Mouse (Mus musculus) spleen, adult 18-20 months (tissue): ENCODE data around the gene Bpifa6.
"Not testable (repeated sequence)": the region's sequence is repeated elsewhere in the genome, so short reads cannot be mapped to it uniquely, and the experiment has no call there.

Experiments used
- DNase-seq, 2 experiments: peaks; one replicate each; pipeline ENCODE4 v3.0.0; 2022; ENCODE audit warnings: mixed read lengths in 2 of 2

Bpifa6 gene

DNA sequence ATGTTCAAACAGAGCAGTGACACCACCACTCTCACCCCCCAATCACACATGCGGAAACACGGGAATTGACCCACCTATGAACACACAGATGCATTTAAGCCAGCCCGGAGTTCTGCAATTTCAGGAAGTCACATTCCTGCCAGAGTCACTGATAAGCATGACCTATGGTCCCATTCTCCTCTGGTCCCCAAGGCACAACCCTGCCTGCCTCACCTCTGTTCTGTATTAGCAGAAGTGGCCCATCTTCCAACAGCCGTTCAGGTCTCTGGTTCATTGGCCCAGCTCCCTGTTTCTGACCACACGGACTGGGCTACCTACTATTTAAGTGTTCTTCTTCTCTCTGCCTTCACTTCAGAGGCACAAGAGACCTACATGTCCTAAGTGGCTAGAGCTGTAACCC lies at the start of gene Bpifa6:
TSS of gene Bpifa6 (plus strand) at position 364 of the 400 bp plus-strand sequence.
- DNase-seq, result no peak

- DNase-seq, result peak in 1 of 2 experiments; percentile 36
These were observed 44.8 kb upstream of the Bpifa6 start for GRCm38 (mm10) chr2:153929871-153930413.

- DNase-seq, result no peak
These were observed 43.6 kb upstream of the Bpifa6 start for GRCm38 (mm10) chr2:153931125-153931524.

GRCm38 (mm10) chr2:153933311-153933710 lies 41.4 kb upstream of the Bpifa6 start:
- no peak for DNase-seq

- no peak for DNase-seq
These were observed 39.4 kb upstream of the Bpifa6 start for GRCm38 (mm10) chr2:153935348-153935747.

DNA sequence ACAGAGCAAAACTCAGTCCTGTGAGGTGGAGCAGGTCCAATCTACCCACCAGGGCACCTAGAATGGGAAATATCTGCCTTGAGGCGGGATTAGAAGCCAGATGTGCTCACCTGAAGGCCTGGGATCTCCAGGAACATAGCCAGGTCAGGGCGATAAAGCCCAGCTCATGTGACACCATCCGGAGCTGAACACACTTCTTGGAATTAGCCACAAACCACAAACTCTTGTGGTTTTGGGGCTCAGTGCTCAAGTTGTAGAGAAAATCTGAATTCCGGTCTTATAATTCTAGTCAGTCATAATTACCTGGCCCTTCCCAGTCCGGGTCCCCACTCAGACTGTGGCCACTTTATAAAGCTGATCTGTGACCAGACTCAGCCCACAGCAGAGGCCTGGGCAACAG lies 36.9 kb upstream of the Bpifa6 start, which contains the start of gene Bpifb4:
TSS of gene Bpifb4 (plus strand) at position 370 of the 400 bp plus-strand sequence.
- no peak for DNase-seq

GRCm38 (mm10) chr2:153943537-153943936 lies 31.2 kb upstream of the Bpifa6 start:
- DNase-seq, result peak in 1 of 2 experiments; percentile 49

DNA sequence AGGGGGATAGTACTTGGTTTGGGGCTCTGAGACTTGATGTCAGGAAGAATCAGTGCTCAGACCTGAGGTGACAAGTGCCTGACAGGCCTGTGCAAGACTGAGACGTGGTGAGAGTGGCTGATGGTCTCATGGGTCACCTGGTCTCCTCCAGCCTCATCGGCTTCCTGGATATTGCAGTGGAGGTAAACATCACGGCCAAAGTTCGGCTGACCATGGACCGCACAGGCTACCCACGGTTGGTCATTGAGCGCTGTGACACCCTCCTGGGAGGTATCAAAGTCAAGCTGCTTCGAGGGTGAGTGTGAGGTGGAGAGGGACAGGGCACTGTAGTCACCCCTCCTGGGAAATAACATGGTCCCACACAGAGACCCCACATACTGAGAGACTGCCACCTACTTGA lies 30.2 kb upstream of the Bpifa6 start:
- DNase-seq, result no peak

DNA sequence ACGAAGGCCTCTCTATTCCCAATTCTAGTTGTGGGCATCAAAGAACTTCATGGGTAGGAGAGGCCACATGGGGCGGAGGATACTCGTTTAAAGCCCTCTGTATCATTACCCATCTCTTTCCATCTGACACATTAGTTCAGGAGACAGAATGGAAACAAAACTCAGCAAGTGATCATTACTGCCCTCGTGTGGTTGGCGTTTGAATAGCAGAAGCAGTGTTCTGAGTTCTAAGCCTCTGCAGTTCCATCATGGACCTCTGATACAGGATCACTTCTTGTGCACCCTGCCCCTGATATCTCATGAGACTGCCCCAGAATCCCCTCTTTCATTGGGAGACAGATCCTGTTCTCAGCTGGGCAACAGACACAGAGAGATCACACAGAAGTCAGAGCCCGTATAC lies 21.8 kb upstream of the Bpifa6 start:
- DNase-seq, result peak in 1 of 2 experiments; percentile 56

DNA sequence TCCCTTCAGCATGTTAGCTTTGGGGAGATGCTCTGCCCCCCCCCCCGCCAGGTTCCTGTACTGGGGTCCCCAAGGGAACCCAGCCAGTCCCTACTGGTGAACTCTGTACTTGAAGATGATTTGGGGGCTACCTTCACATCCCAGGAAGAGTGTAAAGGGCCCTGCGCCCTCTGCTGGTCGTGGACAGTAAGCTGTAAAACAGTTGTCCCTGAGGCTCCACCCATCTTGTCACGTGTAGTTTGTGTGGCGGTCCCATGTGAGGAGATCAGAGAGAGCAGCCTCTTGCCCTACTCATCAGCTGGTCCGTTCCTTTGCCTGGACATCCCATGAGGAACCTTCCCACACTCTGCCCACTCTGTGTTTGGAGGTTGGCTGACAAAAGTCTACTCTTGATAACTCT lies 20.9 kb upstream of the Bpifa6 start:
- peak in 1 of 2 experiments; percentile 37 for DNase-seq

DNA sequence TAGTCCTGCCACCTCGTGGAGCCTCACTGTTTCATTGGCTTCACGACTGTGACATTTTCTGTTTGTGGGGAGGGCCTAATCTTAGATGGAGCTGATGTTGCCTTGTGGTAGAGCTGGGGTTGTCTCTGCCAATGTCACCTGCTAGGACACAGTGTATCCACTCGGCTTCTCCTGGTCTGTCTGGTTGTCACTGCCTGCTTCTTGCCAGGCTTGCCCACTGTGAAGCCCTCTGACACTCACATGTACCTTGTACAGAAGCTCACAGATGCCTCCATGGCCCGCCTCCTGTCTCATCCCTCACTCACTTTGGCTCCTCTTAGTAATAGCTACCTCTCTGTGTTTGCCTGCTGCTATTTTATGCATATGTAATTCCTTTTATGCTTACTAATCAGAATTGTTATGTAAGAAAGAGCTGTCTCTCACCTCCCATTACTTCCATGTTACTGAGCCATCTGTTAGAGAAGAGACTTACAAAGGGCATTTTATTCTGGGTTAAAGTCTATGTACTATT lies 11.9 kb upstream of the Bpifa6 start:
- no peak for DNase-seq

GRCm38 (mm10) chr2:153963334-153963733 lies 11.4 kb upstream of the Bpifa6 start:
- DNase-seq, result no peak

DNA sequence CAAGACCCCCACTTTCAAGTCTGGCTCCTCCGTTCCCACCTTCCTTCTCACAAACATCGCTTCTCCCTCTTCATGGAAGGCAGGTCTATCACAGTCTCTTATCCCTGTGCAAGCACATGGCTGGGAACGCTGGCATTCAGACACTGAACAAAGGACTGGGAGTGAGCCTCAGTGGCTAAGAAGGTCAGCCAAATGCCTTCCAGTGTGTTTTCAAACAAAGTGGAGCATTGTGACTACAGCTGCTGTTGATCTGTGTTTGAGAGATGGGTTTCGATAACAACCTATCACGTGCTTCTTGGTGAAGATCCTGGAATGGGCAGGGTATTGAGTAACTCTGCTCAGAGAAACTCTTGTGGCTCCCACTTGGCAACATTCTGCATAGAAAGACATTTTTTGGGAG lies 4.5 kb upstream of the Bpifa6 start:
- no peak for DNase-seq

DNA sequence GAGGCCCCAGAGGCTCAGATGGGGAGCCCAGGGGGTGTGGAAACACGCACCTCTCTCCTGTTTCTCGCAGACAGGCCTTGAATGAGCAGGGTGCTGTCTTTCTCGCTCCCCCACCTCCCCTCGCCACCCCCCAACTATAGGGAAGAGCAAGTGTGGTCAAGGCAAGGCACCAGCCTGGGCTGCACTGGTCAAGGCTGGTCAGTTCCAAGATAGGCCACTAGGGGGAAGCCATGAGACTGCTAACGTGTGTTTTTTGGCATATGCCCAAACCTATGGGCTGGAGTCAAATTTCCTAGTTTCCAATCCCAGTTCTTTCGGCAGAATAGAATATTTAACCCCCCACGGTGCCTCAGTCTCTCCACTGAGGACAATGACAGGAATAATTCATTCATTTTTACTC lies 21.0 kb downstream of the Bpifa6 start:
- peak; percentile 17 to 67 for DNase-seq

- no peak for DNase-seq
These were observed 25.8 kb downstream of the Bpifa6 start for GRCm38 (mm10) chr2:154000501-154000900.

GRCm38 (mm10) chr2:154001056-154001455 lies 26.3 kb downstream of the Bpifa6 start:
- no peak for DNase-seq

GRCm38 (mm10) chr2:154004456-154004855 lies 29.7 kb downstream of the Bpifa6 start:
- DNase-seq, result no peak

GRCm38 (mm10) chr2:154005094-154005493 lies 30.3 kb downstream of the Bpifa6 start:
- no peak for DNase-seq

DNA sequence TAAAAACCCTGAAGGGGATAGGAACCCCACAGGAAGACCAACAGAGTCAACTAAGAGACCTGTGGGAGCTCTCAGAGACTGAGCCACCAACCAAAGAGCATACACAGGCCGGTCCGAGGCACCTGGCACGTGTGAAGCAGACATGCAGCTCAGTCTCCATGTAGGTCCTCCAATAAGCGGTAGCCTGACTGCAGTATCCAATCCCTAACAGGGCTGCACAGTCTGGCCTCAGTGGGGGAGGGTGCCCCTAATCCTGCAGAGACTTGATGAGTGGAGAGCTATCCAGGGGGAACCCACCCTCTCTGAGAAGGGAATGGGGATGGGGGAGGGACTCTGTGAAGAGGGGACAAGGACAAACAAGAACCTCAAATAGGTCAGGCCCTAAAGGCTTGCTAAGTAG lies 31.0 kb downstream of the Bpifa6 start:
- no peak for DNase-seq

DNA sequence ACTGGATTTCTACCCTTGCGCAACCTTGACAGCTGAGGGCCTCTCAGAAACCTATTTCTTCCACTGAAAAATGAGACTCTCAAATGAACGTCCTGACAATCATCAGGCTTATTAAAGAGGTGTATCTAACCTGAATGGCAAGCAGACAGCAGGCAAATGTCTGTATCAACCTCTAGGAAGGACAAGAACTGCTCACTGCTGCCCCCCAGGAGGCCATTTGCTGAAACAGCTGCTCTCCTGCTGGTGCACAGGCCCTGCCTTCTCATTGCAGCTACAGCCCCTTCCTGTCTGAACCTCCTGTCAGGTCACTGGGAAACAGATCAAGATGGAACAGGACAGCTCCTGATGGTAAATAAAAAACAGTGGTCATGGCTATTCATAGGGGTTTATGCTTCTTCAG lies 31.6 kb downstream of the Bpifa6 start:
- no peak for DNase-seq

GRCm38 (mm10) chr2:154007381-154007780 lies 32.6 kb downstream of the Bpifa6 start:
- DNase-seq, result no peak

- no peak for DNase-seq
These were observed 33.2 kb downstream of the Bpifa6 start, which contains the start of gene Bpifa2 for GRCm38 (mm10) chr2:154007965-154008364. Gene Bpifa2 (plus strand): TSS chr2:154008265.

- no peak for DNase-seq
These were observed 43.2 kb downstream of the Bpifa6 start for GRCm38 (mm10) chr2:154017990-154018389.

DNA sequence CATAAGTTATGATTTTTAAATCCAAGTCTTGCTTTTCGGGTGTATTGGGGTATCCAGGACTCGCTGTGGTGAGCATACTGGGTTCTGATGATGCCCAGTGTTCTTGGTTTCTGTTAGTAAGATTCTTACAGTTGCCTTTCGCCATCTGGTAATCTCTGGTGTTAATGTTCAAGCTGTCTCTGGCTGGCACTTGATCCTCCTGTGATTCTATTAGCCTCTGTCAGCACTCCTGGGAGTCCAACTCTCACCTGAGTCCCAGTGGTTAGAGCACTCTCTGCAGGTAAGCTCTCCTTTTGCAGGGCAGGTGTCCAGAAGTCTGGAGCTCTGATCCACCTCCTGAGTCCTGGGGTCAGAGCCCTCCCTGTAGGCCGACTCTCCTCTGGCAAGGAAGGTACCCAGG lies 49.9 kb downstream of the Bpifa6 start:
- not testable (repeated sequence) for DNase-seq

GRCm38 (mm10) chr2:154038932-154039331 lies 64.2 kb downstream of the Bpifa6 start:
- peak in 1 of 2 experiments; percentile 23 for DNase-seq
